Mouse (Mus musculus): ENCODE results near the gene Nme9.

The Nme9 gene

DNA sequence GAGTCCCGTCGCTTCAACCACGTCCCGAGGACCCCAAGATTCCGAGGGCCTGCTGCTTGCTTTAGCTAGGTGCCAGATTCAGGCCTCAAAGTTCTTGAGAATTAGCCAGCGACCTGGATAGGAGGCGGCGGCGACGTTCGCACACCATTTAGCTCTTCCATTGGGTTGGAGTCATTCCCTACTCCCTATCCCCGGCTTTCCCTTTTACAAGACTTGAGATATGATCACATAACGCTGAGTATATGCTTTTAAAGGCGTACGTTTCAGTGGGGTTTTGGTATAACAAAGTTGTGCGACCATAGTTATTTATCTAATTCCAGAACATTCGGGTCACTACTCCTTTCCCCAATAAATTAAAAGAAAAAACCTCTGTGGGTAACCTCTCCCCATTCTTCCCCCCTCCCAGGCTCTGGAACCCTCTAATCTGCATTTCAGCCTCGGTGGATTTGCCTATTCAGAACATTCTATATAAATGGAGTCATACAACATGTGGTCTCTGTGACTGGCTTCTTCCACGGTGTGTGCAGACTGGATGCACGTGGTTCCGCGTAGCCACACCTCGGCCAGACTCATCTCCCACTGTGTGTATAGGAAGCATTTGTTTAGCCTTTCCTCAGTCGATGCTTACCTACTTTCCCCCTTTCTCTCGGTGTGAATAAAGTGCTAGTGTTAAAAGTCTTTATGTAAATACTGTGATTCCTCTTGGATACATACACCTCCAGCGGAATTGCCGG is 14.1 kb upstream of the Nme9 start, which contains the start of gene Mras:
Mras (minus strand) TSS at position 351 of the 734 bp plus-strand sequence.
- no peak for DNase-seq

DNA sequence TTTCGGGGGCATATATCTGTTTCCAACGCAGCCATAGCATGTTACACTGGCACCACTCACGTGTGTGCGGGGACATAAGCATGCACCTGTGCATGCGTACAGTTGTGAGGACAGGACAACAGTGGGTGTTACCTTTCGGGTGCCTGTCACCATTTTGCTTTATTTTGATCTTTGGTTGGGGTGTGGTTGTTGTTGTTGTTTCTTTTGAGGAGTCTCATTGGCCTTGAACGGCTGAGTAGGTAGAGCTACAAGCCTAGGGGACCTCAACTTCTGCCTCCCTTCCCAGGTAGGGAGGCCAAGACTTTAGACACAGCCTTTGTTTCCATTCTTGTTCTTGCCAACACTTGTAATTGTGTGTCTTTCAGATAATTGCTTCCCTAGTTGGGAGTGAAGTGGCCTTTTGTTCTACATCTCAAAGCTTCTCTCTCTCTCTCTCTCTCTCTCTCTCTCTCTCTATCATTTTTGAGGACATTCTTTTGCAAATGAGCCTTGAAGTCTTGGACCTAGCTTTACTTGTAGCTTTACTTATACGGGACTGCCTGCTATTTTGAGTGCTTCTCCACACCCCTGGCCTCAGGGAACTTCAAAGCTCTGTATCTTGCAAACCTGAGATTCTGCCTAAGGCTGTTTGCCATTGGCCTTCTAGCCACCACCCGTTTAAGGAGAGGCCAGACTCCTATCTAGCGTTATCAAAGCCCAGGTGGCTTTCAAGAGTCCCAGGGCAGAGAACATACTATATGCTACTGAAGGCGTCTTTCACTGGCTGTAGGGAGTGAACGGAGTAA is 13.3 kb upstream of the Nme9 start:
- DNase-seq = no peak

DNA sequence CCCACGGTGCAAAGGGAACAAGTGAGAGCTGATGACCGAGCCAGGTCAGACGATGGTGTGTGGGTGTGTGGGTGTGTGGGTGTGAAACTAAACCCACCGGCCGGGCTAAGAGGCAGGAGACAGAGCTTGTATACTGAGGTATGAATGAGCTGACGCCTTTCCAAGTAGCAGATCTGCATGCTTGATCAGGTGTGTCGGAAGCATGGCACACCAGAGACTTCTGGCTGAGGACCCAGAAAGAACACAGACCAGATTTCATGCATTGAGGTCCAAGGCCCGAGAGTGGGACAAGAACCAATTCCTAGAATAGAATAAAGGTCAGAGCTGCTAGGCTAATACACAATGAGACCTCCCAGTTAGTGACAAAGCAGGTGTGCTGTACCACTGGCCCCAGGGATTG is 12.2 kb upstream of the Nme9 start:
- DNase-seq = no peak

DNA sequence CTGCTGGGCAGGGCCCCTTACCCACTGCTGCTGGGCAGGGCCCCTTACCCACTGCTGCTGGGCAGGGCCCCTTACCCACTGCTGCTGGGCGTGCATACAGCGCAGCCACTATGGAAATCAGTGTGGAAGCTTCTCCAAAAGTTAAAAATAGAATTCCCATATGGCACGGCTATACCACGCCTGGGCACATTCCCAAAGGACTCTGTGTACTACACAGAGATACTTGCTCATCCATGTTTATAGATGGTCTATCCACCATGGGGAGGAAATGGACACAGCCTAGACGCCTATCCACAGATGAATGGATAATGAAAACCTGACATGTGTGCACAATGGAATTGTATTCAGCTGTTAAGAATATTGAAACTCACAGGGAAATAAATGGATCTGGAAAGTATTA is 10.3 kb upstream of the Nme9 start:
- no peak for DNase-seq

DNA sequence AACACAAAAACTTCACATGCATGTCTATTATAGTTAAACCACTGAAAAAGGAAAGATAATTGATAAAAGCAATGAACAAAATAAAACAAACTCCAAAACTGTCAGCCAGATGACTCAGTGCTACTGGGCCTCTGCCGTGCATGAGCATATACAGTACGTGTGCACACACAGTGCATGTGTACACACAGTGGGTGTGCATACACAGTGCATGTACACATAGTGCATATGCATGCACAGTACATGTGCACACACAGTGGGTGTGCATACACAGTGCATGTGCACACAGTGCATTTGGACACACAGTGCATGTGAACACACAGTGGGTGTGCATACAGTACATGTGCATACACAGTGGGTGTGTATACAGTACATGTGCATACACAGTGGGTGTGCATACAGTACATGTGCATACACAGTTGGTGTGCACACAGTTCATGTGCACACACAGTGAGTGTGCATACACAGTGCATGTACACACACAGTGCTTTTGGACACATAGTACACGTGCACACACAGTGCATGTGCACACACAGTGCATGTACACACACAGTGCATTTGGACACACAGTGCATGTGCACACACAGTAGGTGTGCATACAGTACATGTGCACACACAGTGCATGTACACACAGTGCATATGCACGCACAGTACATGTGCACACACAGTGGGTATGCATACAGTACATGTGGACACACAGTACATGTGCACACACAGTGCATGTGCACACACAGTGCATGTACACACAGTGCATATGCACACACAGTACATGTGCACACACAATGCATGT is 9.4 kb upstream of the Nme9 start:
- DNase-seq = no peak

DNA sequence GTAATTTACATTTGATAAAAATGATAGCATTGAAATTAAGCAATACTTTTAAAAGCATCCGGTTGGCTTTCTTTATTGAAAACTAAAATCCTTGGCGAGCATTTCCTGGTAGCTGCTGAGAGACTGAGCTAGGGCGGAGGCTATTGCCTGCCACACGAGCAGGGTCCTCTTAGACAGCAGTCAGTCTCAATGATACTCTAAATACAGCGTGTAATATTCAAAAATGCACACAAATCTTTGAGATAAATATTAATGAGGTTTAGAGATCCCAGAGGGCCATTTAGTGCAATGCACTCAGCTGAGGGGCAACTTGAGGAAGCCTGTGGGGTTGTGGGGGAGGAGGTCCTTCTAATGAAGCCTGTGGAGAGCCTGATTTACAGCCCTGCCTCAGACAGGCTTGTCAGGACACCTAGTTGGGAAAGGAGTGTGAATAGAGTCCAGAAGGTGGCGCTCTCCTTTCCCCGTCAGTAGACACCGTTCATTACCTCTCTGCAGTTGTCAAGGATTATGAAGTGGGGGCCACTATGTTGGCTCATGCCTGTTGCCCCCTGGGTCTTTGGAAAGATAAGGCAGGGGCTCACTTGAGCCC is 6.6 kb upstream of the Nme9 start:
- peak; percentile 53 for DNase-seq

DNA sequence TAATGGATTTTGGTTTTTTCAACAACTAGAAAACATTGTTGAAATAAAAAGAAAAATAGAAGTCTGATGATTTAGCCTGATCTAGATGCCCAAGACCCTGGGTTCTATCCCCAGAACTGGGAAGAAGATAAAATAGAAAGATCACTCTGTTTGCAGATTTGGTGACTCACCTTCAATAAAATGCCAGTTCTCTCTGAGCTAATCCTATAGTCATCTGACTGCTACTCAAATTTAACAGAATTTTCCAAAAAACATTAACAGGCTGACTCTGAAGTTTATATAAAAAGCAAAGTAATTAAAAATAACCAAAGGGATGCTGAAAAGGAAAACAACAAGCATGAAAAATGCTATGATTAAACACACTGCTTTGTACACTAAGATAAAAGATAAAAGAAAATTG is 5.0 kb upstream of the Nme9 start:
- DNase-seq = no peak

DNA sequence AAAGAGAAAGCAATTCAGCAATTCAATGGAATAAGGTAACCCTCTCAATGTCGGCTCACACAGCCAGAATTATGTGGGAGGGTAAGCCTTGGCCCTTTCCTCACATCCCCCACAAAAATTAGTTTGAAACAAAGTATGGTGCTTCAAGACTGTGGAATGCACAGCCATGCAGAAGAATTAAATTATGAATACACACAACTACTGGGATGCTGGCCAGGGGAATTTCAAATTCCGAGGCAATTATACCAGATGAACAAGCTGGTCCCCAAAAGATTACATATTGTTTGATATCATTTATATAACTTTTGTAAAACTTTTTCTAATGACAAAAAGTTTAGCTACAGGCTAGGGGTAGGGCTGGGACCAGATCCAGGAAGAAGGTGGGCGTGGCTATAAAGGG is 4.0 kb upstream of the Nme9 start:
- no peak for DNase-seq

DNA sequence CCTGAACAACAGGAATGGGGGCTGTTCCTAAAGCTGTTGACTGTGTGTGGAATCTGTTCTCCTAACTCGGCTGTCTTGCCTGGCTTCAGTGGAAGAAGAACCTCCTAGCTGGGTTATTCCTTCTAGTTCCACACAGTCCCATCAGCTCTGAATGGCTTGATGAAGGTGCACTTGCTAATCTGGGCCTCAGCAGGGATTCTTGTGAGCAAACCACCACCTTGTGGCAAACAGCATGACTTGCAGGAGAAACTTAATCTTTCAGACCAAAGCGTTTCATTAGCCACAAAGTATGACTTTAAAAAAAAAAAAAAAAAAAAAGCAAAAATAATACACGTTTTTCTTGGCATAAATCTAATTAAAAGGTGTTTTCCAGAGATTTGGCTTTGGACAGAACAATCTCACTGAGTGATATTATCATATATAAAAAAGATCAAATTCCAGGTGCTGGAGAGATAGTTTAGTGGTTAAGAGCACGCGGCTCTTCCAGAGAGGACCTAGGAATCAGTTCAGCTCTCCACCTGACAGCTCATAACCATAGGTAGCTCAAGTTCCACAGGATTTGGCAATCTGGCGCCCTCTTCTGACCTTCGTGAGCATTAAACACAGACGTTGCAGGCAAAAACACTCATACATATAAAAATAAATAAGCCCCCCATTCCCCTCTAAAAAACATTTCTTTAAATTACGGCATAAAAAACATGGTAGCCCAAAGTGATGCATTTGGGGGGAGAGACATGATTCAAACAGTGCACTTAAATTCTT is 1.2 kb upstream of the Nme9 start:
- DNase-seq = peak; percentile 53

DNA sequence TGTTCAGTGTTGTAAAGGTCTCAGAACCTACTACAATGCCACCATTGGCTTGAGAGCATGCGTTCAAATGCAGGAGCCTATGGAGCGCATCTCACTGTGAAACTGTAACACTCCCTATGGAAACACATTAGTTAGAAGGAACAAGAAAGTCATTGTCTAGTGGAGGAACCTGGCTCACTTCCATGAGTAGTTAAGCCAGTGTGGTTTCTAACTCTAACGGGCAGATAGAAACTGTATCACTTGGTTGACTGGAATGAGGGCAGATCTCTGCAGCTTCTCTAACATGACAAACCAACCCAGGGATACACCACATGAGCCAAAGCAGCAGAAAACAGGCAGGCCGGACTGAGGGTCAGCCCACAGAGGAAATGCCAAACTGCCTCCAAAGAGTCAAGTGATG is 2.9 kb downstream of the Nme9 start:
- no peak for DNase-seq

DNA sequence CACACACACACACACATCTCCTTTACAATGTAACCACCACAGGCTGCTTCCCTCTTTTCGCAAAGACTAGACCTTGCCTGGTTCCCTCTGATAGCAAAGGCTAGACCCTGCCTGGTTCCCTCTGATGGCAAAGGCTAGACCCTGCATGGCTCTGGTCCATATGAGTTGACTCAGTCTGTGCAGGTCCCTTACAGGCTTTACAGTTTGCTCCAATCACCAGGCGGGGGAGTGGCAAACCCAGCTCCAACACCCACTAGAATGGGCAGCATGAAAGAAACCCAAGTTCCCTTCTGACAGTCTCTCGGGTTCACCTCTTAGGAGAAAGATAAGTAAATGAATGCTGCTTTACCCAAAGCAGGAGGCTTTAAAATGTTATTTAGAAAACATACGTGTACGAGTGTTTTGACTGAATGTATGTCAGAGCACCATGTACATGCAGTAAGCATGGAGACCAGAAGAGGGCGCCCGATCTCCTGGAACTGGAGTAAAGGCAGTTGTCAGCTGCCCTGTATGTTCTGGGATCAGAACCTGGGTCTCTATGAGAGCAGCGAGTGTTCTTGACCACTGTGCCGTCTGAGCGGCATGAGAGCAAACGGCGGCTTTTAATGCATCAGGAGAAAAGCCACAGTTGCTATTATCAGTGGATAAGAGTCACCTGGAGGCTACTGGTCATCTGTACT is 7.4 kb downstream of the Nme9 start:
- DNase-seq = peak; percentile 80

DNA sequence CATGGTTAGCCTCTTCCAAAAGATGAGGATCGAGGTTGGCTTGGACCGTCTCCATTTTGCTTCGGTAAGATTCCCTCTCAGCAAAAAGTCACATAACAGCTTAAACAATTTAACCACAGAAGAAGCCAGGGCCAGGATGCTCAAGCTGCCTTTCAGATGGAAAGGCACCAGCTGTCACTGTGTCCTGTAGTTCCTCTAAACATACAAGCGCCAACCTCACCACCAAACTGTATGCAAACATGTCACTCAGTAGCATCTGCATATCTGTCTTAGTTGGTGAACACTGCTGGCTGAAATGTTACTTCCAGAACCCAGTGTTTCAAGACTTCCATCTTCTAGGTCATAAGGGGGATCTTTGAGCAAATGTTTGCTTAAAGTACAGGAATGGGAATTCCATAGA is 8.5 kb downstream of the Nme9 start:
- no peak for DNase-seq

DNA sequence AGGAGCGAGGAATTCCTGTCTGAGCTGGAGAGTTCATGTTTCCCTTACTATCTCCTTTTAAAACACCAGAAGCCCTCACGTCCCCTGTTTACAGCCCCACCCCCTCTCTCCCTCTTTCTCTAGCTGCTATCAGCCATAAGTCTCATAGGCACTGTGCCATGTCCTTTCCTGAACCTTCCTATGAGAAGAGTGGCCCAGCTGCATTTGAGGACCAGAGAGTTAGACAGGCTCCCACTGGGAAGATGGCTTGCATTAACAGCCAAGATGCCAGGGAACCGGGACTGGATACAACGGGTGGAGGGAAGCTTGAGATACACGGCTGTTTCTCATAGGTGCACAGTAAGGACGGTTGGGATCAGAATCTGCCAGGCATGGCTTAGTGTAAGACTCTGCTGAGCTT is 13.6 kb downstream of the Nme9 start:
- no peak for DNase-seq

DNA sequence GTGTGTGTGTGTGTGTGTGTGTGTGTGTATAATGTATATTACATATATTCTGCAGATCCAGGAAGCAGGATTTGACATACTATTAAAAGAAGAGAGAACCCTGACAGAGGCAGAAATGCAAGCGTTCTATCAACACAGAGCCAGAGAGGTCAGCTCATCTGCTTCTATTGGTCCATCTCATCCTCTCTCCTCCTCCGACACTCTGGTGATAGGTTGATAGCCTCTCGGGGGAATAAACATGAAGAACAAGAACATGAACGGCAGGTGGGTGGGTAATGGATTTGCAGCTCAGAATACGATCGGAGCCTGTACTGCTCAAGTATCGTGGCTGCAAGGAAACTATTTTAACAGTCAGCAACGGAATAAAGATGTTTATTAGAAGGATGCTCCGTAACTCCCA is 17.3 kb downstream of the Nme9 start:
- DNase-seq = no peak

DNA sequence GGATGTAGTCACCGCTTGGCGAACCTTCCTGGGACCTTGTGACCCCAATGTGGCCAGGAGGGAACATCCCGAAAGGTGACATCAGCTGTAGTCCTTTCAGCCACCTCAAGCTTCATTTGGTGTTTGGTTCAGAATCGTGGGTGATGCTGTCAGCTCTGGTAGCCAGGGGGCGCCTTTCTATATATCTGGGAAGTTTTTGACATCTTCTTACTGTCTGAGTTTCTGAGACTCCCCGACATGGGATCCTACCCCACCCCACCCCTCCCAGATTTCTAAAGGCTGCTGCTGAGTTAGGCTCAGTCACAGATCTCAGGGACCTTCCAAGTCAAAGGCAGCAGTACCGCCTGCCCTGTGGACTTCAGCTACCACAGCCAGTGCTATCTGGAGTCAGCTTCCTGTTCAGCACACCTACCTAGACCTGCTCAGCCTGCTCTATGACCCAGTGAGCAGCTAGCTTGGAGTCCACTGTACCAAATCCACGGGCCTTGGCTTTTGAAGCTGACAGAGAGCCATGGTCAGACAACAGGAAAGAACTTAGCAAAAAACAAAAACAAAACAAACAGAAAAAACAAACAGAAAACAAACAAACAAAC is 18.5 kb downstream of the Nme9 start:
- DNase-seq = peak; percentile 26

DNA sequence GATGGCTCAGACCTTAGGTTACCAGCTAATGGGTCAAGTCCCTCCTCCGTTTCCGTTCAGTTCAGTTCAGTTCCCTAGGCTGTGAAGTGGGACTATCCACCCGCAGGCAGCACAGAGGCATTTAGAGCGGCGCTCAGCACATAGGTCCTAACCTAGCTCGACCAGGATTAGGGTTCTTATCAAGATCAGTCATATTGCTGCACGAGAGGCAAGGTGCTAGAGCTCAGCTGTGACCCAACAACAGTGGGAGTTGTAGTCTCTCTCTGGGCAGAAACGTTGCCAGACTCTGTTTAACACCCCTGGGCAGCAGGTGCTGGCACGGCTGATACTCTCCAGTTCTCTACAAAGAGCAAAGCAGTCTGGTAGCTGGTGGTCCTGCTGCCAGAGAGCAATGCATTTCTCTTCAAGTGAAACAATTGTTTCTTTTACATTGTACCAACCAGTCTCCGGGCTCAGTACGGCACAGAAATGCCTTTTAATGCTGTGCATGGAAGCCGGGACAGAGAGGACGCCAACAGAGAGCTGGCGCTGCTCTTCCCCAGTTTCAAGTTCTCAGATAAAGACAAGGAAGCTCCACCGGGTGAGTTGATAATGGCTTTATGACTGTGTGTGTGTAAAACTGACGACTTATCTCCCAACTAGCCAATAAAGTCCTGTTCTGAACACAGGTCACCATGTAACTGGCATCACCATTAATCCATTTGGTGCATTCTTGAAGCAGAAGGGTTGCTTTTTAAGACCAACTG is 19.2 kb downstream of the Nme9 start:
- no peak for DNase-seq

DNA sequence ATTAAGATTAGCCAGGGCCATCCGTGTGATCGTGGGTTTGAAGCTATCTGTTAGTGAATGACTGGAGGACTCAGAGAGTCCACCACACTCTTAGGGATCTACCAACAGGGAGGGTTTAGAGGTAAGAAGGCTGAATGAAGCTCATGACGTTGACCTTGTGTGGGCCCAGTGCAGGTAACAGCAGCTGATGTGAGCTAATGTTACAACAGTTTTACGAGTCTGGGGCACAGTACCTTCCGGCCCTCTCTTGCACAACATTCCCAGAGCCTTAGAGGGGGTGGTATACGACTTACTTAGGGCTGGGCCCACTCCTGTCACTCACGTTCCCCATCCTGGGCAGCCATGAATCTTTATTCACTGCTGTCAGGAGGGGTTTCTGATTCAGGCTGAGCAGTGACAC is 20.1 kb downstream of the Nme9 start:
- DNase-seq = no peak

DNA sequence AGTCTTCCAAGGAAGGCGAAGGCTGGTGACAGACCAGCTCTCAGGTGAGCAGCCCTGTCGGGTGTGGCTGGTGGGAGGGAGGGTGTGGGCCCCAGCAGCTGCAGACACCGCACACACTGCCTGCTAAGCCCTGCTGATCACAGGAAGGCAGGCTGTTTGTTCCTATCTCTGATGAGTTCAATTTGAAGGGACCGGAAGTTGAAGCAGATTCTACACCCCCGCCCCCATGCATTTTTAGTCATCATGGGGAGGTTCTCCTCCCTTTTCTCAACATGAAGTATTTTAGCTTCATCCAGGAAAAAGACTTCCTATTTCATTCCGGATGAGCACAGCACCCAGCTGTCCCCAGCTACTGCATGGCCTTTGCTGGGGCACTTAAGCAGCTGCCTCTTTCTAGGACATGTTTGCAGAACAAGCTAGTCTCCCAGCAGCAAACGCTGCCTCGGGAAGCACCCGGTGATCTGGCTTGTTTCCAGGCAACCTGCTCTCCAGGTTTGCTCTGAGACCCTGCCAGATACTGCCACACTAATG is 28.0 kb downstream of the Nme9 start:
- peak; percentile 19 for DNase-seq

DNA sequence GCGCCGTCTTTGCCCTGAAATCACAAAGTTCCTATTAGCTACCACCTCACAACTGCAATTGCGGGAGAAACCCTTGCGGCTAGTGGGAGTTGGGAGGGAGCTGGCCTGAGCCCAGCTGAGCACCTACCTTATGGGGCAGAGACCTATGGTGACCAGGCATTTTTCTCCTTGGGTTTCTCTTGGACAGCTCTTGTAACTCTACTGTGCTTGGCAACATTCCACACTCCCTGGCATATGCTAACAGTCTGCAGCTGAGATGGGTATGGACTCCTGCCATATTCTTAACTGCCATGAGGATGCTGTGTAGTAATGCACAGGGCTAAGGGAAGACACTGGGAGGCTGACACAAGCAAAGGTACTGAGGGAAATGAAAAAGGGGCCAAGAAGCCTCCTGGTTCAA is 29.5 kb downstream of the Nme9 start:
- no peak for DNase-seq

DNA sequence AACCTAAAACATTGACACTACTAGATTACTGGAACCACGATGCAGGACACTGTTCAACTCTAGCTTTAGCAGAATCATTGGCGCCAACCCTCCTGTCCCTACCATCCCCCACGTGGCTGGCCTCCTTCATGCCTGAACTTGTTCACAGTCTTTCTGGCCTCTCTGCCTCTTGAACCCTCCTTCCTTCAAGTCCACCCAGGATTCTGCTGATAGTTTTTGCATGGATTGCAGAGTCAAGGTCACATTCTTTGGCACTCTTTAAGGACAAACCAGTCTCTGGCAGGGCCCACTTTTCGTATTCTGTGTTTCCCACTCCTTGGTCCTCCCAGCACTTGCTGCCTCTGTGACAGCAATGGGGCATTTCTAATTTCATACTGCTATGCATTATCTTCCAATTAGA is 31.9 kb downstream of the Nme9 start:
- DNase-seq = no peak

Data from lung, postnatal 36 days (tissue).